28 mouse cellular contexts compared by ENCODE assay signal in the genomic region with DNA sequence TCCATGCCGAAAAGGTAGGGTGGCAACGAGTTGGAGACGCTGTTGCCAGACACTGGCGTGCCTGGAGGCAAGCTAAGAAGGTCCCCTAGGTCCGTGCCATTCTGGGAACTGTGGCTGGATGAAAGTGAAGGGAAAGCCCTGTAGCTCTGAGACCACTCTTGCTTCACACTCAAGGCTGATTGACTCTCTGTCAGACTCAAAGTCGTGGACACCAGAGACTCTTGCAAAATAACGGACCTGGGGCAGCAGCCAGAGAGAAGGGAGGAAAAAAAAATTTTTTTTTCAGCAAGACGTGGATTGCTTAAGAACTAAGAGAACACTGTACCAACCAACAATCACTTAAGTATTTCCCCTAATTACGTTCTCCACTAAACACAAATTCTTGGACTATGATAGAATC.
DNase-seq lines count a peak whose midpoint lies in the region; ATAC-seq and TF ChIP-seq lines count a peak whose summit lies in the region.
"Had no signal": no experiment of that assay in that cellular context is flagged by ENCODE, and none has a peak within 500 bp of the region (broad histone marks: within the 10 kb centered on the region; RNA-seq: fewer than 3 reads in every experiment).

No protein-coding gene starts in this region.

- peak overlapping the region; percentile 22; the same call in 1 of the 2 replicates for H3K27ac ChIP-seq in lung, embryonic 16.5 days (ENCODE audit: low read length)
- no peak overlapping the region for H3K27ac ChIP-seq in midbrain, embryonic 13.5 days
- H3K27ac ChIP-seq: embryonic facial prominence, embryonic 13.5 days; forebrain, embryonic 13.5 days; gastrocnemius, adult 2 months; hindbrain, embryonic 10.5 days; limb, embryonic 15.5 days; liver, embryonic 15.5 days; macrophage; midbrain, embryonic 12.5 days had no signal

- ATAC-seq in lung, embryonic 16.5 days (ENCODE audit: low read depth), result peak; percentile 60; the same call in 1 of the 2 replicates
- no peak for ATAC-seq in midbrain, embryonic 13.5 days
- ATAC-seq: CD4-positive, CD25-positive, alpha-beta regulatory T cell, adult 4 months; forebrain, embryonic 13.5 days; hindbrain, embryonic 16.5 days; intestine, postnatal 0 days had no signal

- no peak overlapping the region for H3K9ac ChIP-seq in lung, embryonic 16.5 days (ENCODE audit: low read length)
- H3K9ac ChIP-seq in midbrain, embryonic 13.5 days (replicated peaks), result no peak overlapping the region
- H3K9ac ChIP-seq: embryonic facial prominence, embryonic 13.5 days; forebrain, embryonic 13.5 days; heart, embryonic 12.5 days; limb, embryonic 15.5 days; liver, embryonic 15.5 days; midbrain, embryonic 12.5 days had no signal

- TF ChIP-seq CTCF in lung, adult 2 months (IDR thresholded peaks at IDR 0.05; ENCODE audit: insufficient read depth, low read length), result no peak

- H3K9me3 ChIP-seq in lung, embryonic 16.5 days (ENCODE audit: control insufficient read depth, low read length), result no peaks in the 10 kb centered on the region
- H3K9me3 ChIP-seq in midbrain, embryonic 13.5 days, result no peaks in the 10 kb centered on the region
- H3K9me3 ChIP-seq: embryonic facial prominence, embryonic 13.5 days; forebrain, embryonic 13.5 days; heart, embryonic 12.5 days; limb, embryonic 15.5 days; liver, embryonic 15.5 days; midbrain, embryonic 12.5 days had no signal

- H3K27me3 ChIP-seq in lung, embryonic 16.5 days (ENCODE audit: control insufficient read depth, insufficient read depth, low read depth, low read length), result no peaks in the 10 kb centered on the region
- H3K27me3 ChIP-seq in midbrain, embryonic 13.5 days, result no peaks in the 10 kb centered on the region
- H3K27me3 ChIP-seq: embryonic facial prominence, embryonic 13.5 days; forebrain, embryonic 13.5 days; heart, embryonic 12.5 days; limb, embryonic 15.5 days; liver, embryonic 15.5 days; midbrain, embryonic 12.5 days had no signal

- peak; percentile 45 for DNase-seq in adrenal gland, postnatal 10 days
- no peak for DNase-seq in adrenal gland, postnatal 25 days
- DNase-seq in lung, adult 2 months, result no peak
- DNase-seq in lung, postnatal 10 days, result peak; percentile 24
- DNase-seq in left cerebral cortex, adult 11 months (ENCODE audit: low spot score), result no peak
- DNase-seq in gastrocnemius, postnatal 14 days, result no peak
- DNase-seq: cerebellum, adult 2 months; cerebellum, postnatal 25 days; embryo, embryonic 11 days; heart, postnatal 10 days; kidney, postnatal 4 days; left cerebral cortex, postnatal 4 days; right cerebral cortex, postnatal 14 days had no signal

- intact Hi-C loops in gastrocnemius, postnatal 14 days (cut with DNase I; ENCODE audit: low total_unique reads), result no loop called here

- no peaks in the 10 kb centered on the region for H3K36me3 ChIP-seq in lung, embryonic 16.5 days (ENCODE audit: control insufficient read depth, insufficient read depth, low read length)
- H3K36me3 ChIP-seq in midbrain, embryonic 13.5 days, result no peaks in the 10 kb centered on the region
- H3K36me3 ChIP-seq: heart, embryonic 12.5 days; limb, embryonic 15.5 days; liver, embryonic 15.5 days; midbrain, embryonic 12.5 days had no signal

- WGBS in lung, embryonic 16.5 days, result 77% methylated on average over 9 of the region's 9 CpGs
- 73% methylated on average over 9 of the region's 9 CpGs for WGBS in lung, adult 2 months
- 93% methylated on average over 9 of the region's 9 CpGs for WGBS in midbrain, embryonic 13.5 days

- H3K4me2 ChIP-seq in lung, embryonic 16.5 days (ENCODE audit: low read depth, low read length), result no peak overlapping the region
- no peak overlapping the region for H3K4me2 ChIP-seq in midbrain, embryonic 13.5 days (replicated peaks)
- H3K4me2 ChIP-seq: embryonic facial prominence, embryonic 13.5 days; forebrain, embryonic 13.5 days; heart, embryonic 12.5 days; limb, embryonic 15.5 days; liver, embryonic 15.5 days; midbrain, embryonic 12.5 days had no signal

- H3K4me3 ChIP-seq in lung, embryonic 16.5 days (ENCODE audit: low read length), result no peak overlapping the region
- H3K4me3 ChIP-seq in lung, adult 2 months (replicated peaks; ENCODE audit: extremely low read depth, low read depth, low read length), result no peak overlapping the region
- H3K4me3 ChIP-seq in midbrain, embryonic 13.5 days (replicated peaks), result no peak overlapping the region
- H3K4me3 ChIP-seq: embryonic facial prominence, embryonic 13.5 days; erythroblast, embryonic 14.5 days; forebrain, embryonic 13.5 days; gastrocnemius, adult 2 months; heart, embryonic 12.5 days; hindbrain, embryonic 10.5 days; limb, embryonic 15.5 days; liver, embryonic 15.5 days; midbrain, embryonic 12.5 days had no signal

- no peak for TF ChIP-seq POLR2A in lung, adult 2 months (IDR thresholded peaks at IDR 0.05; ENCODE audit: borderline replicate concordance, extremely low read depth, low read depth, low read length)

- H3K4me1 ChIP-seq in lung, embryonic 16.5 days (replicated peaks; ENCODE audit: control insufficient read depth, insufficient read depth, low read length), result no peaks in the 10 kb centered on the region
- no peaks in the 10 kb centered on the region for H3K4me1 ChIP-seq in lung, adult 2 months (ENCODE audit: control insufficient read depth, insufficient read depth, low read length)
- H3K4me1 ChIP-seq in midbrain, embryonic 13.5 days (replicated peaks), result no peaks in the 10 kb centered on the region
- H3K4me1 ChIP-seq: embryonic facial prominence, embryonic 13.5 days; heart, embryonic 12.5 days; hindbrain, embryonic 10.5 days; limb, embryonic 15.5 days; liver, embryonic 15.5 days; midbrain, embryonic 12.5 days had no signal

Comparison
In these comparisons a context has a peak if more than half of its experiments do, and no peak if none do; other contexts are left out.
1. DNase-seq: peak in adrenal gland, postnatal 10 days (single experiment) and lung, postnatal 10 days (single experiment); none in adrenal gland, postnatal 25 days (single experiment), lung, adult 2 months (single experiment), left cerebral cortex, adult 11 months (single experiment) and gastrocnemius, postnatal 14 days (single experiment).